Mouse (Mus musculus) neutrophil, adult 59 days (primary cell): ENCODE measurements around the gene Vmn1r2. TPM values are rescaled to one million over a fixed set of nuclear protein-coding genes. Genes with fewer than 3 reads are reported as not detected.

Source experiments
- total RNA-seq, 2 experiments: library from RNA; stranded (reverse); gene quantifications; 1 replicate in 1 of 2; 2 replicates in 1 of 2; pipeline ENCODE4 v1.2.4; 2023

The Vmn1r2 gene
- total RNA-seq: not detected

DNA sequence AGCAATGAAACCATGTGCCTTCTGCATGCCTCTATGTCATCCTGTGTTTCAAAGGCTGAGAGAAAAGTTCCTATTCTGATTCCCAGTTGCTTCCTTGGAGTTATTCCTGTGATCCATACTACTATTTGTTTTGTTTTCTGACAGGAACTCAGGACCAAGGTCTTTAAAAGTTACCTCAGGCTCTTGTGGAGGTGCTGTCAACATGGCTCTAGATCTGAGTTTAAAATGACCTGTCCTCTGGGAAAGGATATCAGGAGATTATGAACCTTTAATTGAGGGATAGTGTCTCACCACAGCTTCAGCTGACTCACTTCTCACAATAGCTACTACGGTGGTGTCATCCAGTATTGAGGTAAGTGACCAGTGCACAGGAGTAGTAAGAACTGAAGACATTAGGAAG lies at the start of gene Vmn1r2:
Vmn1r2 (plus strand) TSS at position 301 of the 400 bp plus-strand sequence.

DNA sequence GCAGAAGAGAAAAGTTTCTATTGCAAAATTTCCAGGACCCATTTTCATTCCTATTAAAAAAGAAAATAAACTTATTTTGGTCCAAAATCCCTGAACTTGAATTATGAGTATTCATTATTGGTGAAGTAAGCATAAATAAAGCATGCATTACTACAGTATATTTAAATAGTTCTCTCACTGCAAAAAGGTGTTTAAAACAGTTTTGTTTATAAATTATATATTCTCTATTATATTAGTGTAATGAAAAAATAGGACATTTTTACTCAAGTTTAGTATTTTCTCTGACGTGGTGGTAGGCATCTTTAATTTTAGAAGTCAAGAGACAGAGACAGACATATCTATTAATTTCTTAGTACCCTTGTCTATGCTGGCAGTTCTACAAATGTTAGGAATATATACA lies 18.1 kb downstream of the Vmn1r2 start, which contains the start of gene Vmn1r3:
Vmn1r3 (minus strand) TSS at position 101 of the 400 bp plus-strand sequence.

Other genes with a start within 250 kb of the Vmn1r2 start
- gene Vmn1r3, start 18.0 kb downstream of the Vmn1r2 start, total RNA-seq: not detected